Mouse (Mus musculus) 3134 (cell line): Measurements from ENCODE around the gene Scfd2.

ENCODE experiments used
- DNase-seq: peaks from one replicate; pipeline ENCODE4 v3.0.0-alpha.2; 2011; ENCODE audit warnings: low spot score; ENCODE audit not compliant: insufficient read length; ENCODE audit errors: extremely low read depth

Gene Scfd2

GRCm38 (mm10) chr5:74207209-74207608, 324.4 kb downstream of the Scfd2 start:
- DNase-seq = no peak

GRCm38 (mm10) chr5:74206649-74207048, 324.9 kb downstream of the Scfd2 start:
- no peak for DNase-seq

GRCm38 (mm10) chr5:74206038-74206437, 325.5 kb downstream of the Scfd2 start:
- no peak for DNase-seq

- DNase-seq = no peak
These were observed 326.1 kb downstream of the Scfd2 start for GRCm38 (mm10) chr5:74205509-74205908.

- no peak for DNase-seq
These were observed 327.1 kb downstream of the Scfd2 start for GRCm38 (mm10) chr5:74204465-74204864.

GRCm38 (mm10) chr5:74202515-74202914, 329.0 kb downstream of the Scfd2 start:
- DNase-seq = no peak

- DNase-seq = no peak
These were observed 329.8 kb downstream of the Scfd2 start for GRCm38 (mm10) chr5:74201570-74202357.

GRCm38 (mm10) chr5:74200481-74200880, 331.1 kb downstream of the Scfd2 start:
- no peak for DNase-seq

- no peak for DNase-seq
These were observed 331.8 kb downstream of the Scfd2 start for GRCm38 (mm10) chr5:74199793-74200192.

- no peak for DNase-seq
These were observed 333.1 kb downstream of the Scfd2 start for GRCm38 (mm10) chr5:74198446-74198845.

- no peak for DNase-seq
These were observed 333.8 kb downstream of the Scfd2 start for GRCm38 (mm10) chr5:74197541-74198330.

GRCm38 (mm10) chr5:74196307-74196618, 335.3 kb downstream of the Scfd2 start:
- no peak for DNase-seq

GRCm38 (mm10) chr5:74195614-74196306, 335.8 kb downstream of the Scfd2 start:
- DNase-seq = no peak

GRCm38 (mm10) chr5:74194841-74195613, 336.5 kb downstream of the Scfd2 start, which contains the start of gene Rasl11b:
Gene Rasl11b, plus strand, starts transcription at chr5:74195286.
- DNase-seq = no peak

- DNase-seq = no peak
These were observed 337.3 kb downstream of the Scfd2 start for GRCm38 (mm10) chr5:74194027-74194840.

GRCm38 (mm10) chr5:74193626-74194025, 337.9 kb downstream of the Scfd2 start:
- no peak for DNase-seq

- DNase-seq = no peak
These were observed 338.6 kb downstream of the Scfd2 start for GRCm38 (mm10) chr5:74193008-74193407.

- peak; percentile 42 for DNase-seq
These were observed 340.6 kb downstream of the Scfd2 start for GRCm38 (mm10) chr5:74190911-74191310.

- DNase-seq = peak; percentile 60
These were observed 341.4 kb downstream of the Scfd2 start for GRCm38 (mm10) chr5:74190161-74190491.
